Mouse (Mus musculus): ENCODE data around the gene Fxyd5. TPM values are rescaled to one million over a fixed set of nuclear protein-coding genes. Genes with fewer than 3 reads are reported as not detected.

Fxyd5 gene
- polyA plus RNA-seq, 1 experiment = 12.5 TPM

DNA sequence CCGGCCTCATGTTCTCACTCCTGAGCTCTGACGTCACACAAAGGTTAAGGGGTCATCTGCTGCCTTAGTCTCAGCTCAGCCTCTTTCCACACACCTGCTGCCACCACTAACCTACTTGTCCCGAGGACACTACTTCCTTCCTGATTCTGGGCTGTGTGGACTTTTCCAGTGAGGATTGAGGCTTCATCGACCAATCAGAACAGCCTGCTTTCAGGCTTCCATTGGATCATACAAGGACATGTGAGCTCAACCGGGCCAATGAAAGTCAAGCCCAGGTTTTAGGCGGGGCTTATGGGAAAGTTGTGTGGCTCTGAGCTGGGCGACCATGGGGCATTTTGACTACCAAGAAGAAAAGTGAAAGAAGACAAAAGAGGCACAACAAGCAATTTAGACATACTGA is 5.4 kb downstream of the Fxyd5 start:
- TF ChIP-seq POLR2A (IDR thresholded peaks at IDR 0.05; ENCODE audit: borderline replicate concordance, extremely low read depth, insufficient read depth, insufficient read length, poor library complexity, severe bottlenecking) = no peak
- TF ChIP-seq CTCF (IDR thresholded peaks at IDR 0.05; ENCODE audit: borderline replicate concordance, extremely low read depth, insufficient read depth, insufficient read length) = no peak
- no peak for DNase-seq (ENCODE audit: low read depth)

DNA sequence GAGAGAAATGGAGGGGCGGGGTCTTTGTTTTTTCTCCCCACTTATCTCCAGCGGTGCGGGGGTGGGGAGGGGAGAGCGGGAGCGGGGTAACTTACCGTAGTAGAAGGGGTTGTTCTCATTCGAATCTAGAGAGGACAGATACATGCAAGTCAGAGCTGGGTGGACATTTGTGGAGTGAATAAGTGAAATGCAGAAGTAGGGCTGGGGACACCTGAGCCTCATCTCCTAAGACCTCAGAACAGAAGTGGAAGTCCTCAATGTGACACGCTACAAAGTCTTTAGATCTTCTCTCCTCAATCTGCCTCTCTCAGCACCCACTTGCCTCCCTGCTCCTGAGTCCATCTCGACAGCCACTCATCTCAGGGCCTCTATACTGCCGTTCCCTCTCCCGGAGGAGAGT is 7.0 kb downstream of the Fxyd5 start:
- no peak for DNase-seq (ENCODE audit: low read depth)
- TF ChIP-seq CTCF (IDR thresholded peaks at IDR 0.05; ENCODE audit: borderline replicate concordance, extremely low read depth, insufficient read depth, insufficient read length) (no peak), POLR2A (IDR thresholded peaks at IDR 0.05; ENCODE audit: borderline replicate concordance, extremely low read depth, insufficient read depth, insufficient read length, poor library complexity, severe bottlenecking) (no peak)

DNA sequence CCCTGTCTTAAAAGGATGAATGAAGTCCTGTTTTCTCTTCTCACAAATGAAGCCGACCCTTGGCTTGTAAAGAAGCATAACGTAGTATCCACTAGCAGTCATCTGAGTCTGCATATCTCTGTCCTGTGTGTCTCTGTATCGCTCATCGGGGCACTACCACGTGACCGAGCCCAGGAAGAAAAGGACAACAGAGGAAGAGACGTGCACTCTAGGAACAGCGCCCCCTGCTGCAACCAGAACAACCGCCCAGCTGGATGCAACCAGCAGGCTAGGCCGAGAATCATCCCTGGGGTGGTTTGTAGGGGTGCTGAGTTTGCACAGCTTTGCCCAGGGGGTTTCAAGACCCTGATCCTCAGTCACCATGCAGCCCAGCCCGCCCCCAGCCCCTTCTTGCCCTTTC is 7.5 kb downstream of the Fxyd5 start:
- TF ChIP-seq CTCF (IDR thresholded peaks at IDR 0.05; ENCODE audit: borderline replicate concordance, extremely low read depth, insufficient read depth, insufficient read length) (peak; percentile 30; the same call in 1 of the 2 replicates), POLR2A (IDR thresholded peaks at IDR 0.05; ENCODE audit: borderline replicate concordance, extremely low read depth, insufficient read depth, insufficient read length, poor library complexity, severe bottlenecking) (no peak)
- DNase-seq (ENCODE audit: low read depth) = no peak

DNA sequence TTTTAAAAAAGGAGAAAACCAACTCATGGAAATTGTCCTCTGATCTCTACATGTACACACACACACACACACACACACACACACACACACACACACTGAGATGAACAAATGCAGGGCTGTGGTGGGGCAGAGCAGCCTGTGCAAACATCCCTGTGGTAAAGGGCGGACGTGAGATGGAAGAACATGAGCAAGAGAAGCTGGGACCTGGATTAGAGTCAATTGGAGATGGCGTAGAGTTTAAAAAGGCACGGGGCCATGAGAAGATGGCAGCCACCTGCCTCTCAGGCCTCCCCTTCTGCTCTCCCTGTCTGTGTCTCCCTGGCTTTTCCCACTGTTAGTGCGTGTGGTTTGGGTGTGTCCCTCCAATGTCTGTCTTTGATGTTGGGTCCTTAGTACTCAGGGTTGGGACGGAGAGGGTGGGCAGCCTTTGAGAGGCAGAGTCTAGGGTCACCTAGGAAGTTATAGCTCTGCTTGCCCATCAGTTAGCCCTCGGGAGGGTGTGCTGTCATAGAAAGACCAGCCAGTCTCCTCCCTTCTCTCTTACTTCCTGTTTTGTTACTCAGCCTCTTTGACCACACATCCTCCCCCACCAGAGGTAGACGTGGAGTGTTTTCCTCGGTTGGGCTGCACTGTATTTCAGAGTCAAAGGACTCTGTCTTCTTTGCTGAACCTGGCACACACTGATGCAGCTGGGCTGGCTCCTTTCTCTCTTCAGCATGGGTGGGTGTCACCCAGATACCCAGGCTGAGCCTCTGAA is 8.7 kb downstream of the Fxyd5 start:
- TF ChIP-seq CTCF (IDR thresholded peaks at IDR 0.05; ENCODE audit: borderline replicate concordance, extremely low read depth, insufficient read depth, insufficient read length) (no peak), POLR2A (IDR thresholded peaks at IDR 0.05; ENCODE audit: borderline replicate concordance, extremely low read depth, insufficient read depth, insufficient read length, poor library complexity, severe bottlenecking) (no peak)
- no peak for DNase-seq (ENCODE audit: low read depth)

DNA sequence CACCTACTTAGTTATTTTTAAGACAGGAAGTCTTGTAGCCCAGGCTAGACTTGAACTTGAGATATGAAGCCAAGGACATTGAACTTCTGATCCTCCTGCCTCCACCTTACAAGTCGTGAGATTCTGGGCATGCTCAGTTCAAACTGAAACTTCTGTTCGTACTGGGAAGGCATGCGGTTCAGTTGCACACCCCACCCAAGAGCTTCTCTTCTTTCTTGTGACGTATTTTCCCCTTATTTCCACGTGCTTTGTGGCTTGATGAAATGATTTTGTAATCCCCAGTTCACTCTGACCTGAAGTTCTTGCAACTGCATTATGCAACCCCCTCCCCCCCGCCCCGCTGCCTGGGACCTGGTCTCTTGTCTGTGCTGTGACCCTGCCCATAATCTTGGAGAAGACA is 10.6 kb downstream of the Fxyd5 start:
- TF ChIP-seq POLR2A (IDR thresholded peaks at IDR 0.05; ENCODE audit: borderline replicate concordance, extremely low read depth, insufficient read depth, insufficient read length, poor library complexity, severe bottlenecking) (no peak), CTCF (IDR thresholded peaks at IDR 0.05; ENCODE audit: borderline replicate concordance, extremely low read depth, insufficient read depth, insufficient read length) (no peak)
- no peak for DNase-seq (ENCODE audit: low read depth)

DNA sequence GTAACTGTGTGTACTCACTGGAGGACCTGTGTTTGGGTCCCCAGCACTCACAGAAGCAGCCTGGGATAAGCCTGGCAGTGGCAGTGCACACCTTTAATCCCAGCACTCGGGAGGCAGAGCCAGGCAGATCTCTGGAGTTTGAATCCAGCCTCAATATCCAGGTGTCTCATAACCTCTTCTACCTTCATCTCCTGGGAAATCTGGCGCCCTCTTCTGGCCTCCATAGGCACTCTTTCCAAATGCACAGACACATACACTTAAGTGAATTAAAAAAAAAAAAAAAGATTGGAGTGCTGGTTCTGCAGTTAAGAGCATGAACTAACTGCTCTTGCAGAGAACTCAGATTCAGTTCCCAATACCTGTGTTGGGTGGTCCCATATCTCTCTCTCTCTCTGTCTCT is 11.6 kb downstream of the Fxyd5 start:
- DNase-seq (ENCODE audit: low read depth) = no peak
- TF ChIP-seq POLR2A (IDR thresholded peaks at IDR 0.05; ENCODE audit: borderline replicate concordance, extremely low read depth, insufficient read depth, insufficient read length, poor library complexity, severe bottlenecking) (no peak), CTCF (IDR thresholded peaks at IDR 0.05; ENCODE audit: borderline replicate concordance, extremely low read depth, insufficient read depth, insufficient read length) (no peak)

DNA sequence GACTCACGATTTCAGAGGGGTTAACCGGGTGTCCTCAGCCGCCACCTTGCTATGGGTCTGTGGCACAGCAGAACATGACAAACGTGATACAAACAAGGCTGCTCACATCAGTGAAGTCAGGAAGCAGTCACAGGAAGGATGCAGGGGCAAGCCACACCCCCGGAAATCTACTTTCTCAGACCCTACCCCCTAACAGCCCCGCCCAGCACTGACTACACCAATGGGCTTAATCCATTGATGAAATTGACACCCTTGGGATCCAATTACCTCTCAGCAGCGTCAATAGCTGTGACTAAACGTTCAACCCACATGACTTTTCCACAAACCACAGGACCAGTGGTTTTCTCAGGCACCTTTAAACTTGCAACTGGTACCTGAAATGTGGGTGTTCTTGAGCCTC is 13.7 kb downstream of the Fxyd5 start:
- DNase-seq (ENCODE audit: low read depth) = no peak
- TF ChIP-seq POLR2A (IDR thresholded peaks at IDR 0.05; ENCODE audit: borderline replicate concordance, extremely low read depth, insufficient read depth, insufficient read length, poor library complexity, severe bottlenecking) = no peak
- no peak for TF ChIP-seq CTCF (IDR thresholded peaks at IDR 0.05; ENCODE audit: borderline replicate concordance, extremely low read depth, insufficient read depth, insufficient read length)

DNA sequence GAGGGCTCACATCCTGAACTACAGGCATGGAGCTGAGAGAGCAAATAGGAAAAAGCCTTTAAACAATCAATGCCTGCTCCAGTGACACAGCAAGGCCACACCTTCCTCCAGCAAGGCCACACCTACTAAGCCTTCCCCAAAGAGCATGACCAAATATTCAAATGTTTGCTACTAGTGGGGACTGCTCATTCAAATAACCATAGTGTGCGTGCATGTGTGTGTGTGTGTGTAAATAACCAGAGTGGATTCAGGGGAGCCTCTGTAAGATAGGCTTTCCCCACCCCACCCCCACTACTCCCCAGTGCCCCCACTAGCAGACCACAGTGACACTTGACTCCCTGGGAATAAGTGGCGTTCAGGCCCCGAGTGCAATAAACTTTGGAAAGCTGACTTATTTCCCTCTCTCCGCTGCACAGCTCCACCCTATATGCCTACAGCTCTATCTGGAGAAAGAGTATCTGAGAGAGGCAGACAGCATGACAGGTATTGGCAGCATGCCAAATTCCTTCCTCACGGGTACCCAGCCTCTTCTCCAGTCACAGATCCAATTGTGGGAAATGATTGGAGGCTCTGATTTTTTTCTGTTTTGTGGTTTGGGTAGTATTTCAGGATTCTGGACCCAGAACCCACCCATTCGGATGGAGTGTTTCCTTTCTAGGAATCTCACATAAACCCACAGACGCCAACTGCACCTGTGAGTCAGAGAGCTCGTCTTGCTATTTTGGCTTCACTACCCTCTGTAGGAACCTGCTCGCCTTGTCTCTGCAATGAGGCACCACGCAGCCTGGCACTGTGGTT is 25.0 kb downstream of the Fxyd5 start:
- peak; percentile 78 for DNase-seq (ENCODE audit: low read depth)
- TF ChIP-seq CTCF (IDR thresholded peaks at IDR 0.05; ENCODE audit: borderline replicate concordance, extremely low read depth, insufficient read depth, insufficient read length) (no peak), POLR2A (IDR thresholded peaks at IDR 0.05; ENCODE audit: borderline replicate concordance, extremely low read depth, insufficient read depth, insufficient read length, poor library complexity, severe bottlenecking) (no peak)

DNA sequence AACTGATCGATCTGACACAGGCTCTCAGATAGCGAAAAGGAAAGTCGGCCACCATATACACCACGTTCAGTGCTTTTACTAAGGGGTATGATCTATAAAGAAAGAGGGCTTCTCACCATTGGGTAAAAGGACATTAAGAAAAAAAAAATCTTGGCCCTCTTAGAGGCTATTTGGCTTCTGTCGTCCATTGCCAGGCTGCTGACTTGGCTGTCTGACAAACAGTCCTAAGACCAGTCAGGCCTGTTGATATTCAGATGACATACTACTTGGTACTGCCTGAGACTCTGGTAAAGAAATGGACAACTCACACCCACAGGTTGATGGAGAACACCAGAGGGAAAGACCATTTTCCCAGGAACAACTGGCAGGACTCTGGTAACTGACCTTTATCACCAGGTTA is 29.3 kb downstream of the Fxyd5 start:
- TF ChIP-seq CTCF (IDR thresholded peaks at IDR 0.05; ENCODE audit: borderline replicate concordance, extremely low read depth, insufficient read depth, insufficient read length) (no peak), POLR2A (IDR thresholded peaks at IDR 0.05; ENCODE audit: borderline replicate concordance, extremely low read depth, insufficient read depth, insufficient read length, poor library complexity, severe bottlenecking) (no peak)
- no peak for DNase-seq (ENCODE audit: low read depth)

DNA sequence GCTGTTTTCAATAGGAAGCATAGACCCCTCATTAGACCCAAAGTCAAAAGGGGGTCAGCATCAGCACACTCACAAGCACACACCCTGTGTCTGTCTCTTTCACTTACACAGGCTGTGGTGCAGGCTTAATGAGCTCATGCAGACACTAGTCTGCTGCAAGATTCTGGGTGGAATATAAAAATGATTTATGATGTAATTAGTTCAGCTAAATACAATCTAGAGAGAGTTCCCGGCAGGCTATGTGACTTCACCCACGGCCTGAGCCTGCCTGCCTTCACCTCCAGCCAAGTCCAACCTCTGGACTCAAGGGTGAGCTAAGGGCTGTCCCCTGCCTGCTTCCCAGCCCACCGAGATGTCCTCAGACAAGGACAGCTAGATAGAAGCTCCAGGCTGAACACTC is 33.4 kb downstream of the Fxyd5 start:
- no peak for TF ChIP-seq CTCF (IDR thresholded peaks at IDR 0.05; ENCODE audit: borderline replicate concordance, extremely low read depth, insufficient read depth, insufficient read length)
- no peak for TF ChIP-seq POLR2A (IDR thresholded peaks at IDR 0.05; ENCODE audit: borderline replicate concordance, extremely low read depth, insufficient read depth, insufficient read length, poor library complexity, severe bottlenecking)
- no peak for DNase-seq (ENCODE audit: low read depth)

DNA sequence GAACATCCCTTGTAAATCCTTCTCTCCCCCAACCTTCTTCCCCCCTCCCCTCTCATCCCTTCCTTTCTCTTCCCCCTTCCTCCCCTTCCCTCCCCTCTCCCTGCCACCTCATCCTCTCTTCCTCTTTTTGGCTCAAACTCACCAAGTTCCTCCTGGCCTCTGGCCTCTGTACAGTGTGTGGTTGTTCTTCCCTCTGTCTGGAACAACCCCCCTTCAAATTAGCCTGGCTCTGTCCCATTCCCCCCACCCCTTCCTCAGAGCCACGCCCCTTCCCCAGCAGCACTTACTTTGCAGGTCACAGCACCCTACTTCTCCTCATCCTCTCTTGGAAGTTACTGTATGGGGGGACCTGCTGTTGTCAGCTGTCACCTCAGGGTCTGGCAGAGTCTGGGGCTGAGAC is 34.1 kb downstream of the Fxyd5 start:
- TF ChIP-seq POLR2A (IDR thresholded peaks at IDR 0.05; ENCODE audit: borderline replicate concordance, extremely low read depth, insufficient read depth, insufficient read length, poor library complexity, severe bottlenecking) (no peak), CTCF (IDR thresholded peaks at IDR 0.05; ENCODE audit: borderline replicate concordance, extremely low read depth, insufficient read depth, insufficient read length) (no peak)
- no peak for DNase-seq (ENCODE audit: low read depth)

Measured in brain, embryonic 14.5 days (tissue).